Mouse (Mus musculus): ENCODE measurements around the gene Fgr. TPM values are rescaled to one million over a fixed set of nuclear protein-coding genes. Genes with fewer than 3 reads are reported as not detected.

The Fgr gene
- total and polyA plus RNA-seq, 3 experiments, result 0.04 to 0.24 (median 0.13) TPM

DNA sequence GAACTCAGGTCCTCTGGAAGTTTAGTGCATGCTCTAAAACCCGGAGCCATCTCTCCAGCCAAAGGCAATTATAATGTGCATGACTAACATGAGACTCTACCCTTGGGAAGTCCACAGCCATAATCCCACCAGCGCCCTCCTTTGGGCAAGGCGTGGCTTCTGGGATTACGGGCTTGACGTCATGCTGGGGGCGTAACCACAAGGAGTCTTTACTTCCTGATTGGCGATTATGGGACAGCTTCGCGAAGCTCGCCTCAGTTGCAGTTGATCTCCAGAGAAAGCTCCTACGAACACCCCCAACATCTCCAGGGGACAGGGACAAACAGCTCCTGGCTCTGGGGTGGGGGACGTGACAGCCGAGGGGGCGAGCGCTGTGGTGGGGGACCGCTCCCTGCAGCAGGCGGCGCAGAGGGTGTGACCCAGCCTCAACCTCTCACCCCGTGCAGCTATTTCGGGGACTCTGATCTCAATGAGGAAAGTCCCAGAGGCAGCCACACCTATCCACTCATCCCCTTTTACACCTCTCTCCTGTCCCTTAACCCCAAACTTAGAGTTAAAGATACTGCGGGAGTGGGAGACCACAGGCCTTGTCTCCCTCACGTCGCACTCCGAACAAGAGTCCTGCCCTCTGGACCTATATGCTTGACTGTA, 23.9 kb upstream of the Fgr start:
- Histone ChIP-seq H3K4me1 (ENCODE audit: control insufficient read depth in 1 of 2, insufficient read depth in 2 of 2) (peaks cover 5 to 69% of the 10 kb centered on the region in 2 experiments), H3K27me3 (replicated peaks) (no peaks in the 10 kb centered on the region)
- DNase-seq (ENCODE audit: extremely low read depth), result peak; percentile 75

DNA sequence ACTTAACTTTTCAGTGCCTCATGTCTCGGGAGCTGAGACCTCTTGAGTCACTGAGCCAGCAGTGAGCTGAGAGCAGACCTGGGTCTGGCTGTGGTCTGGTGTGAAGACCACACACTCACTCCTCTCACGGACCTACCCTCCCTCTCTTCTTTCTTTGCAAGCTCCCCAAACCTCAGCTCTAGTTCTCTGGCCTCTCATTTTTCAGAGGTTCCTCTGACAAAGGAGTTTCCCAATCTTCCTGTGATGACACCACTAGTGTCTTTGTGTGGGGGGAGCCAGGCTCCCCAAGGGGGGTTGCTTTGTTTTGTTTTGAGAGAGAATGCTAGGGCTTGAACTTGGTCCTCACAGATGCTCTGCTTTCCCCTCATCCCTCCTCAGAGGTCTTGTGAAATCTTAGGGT, 22.9 kb upstream of the Fgr start:
- dilution Hi-C loops (cut with MboI; ENCODE audit: extremely low pct_ligation_motif_present, extremely low pct_unique_long_range_greater_than_20kb, low sequenced_read_pairs), result no loop called here
- H3K27me3 ChIP-seq (replicated peaks), result no peaks in the 10 kb centered on the region
- in situ Hi-C loops (cut with MboI; ENCODE audit: low pct_ligation_motif_present, low pct_unique_long_range_greater_than_20kb, low sequenced_read_pairs), result loop anchor here (5.0 kb wide), 1 partner anchor 41 kb away; no protein-coding TSS in a partner anchor
- TF ChIP-seq ETS1 (conservative IDR thresholded peaks at IDR 0.05; ENCODE audit: low read depth, low read length) (no peak), MYC (IDR thresholded peaks at IDR 0.05; ENCODE audit: low read depth, low read length) (0 out of 2 replicates have a peak, but pooled peaks have one; percentile 32)
- no peaks in the 10 kb centered on the region for H3K79me2 ChIP-seq (replicated peaks; ENCODE audit: control insufficient read depth, extremely low read depth, insufficient read depth, poor library complexity, severe bottlenecking)
- peak overlapping the region in 1 of 3 experiments; percentile 46 for H3K4me3 ChIP-seq (replicated peaks in 1 of 3; ENCODE audit: low read depth in 2 of 3, low read length in 2 of 3, poor library complexity in 1 of 3)
- no peak overlapping the region for H3K27ac ChIP-seq (ENCODE audit: insufficient read depth, low read depth)
- H3K4me1 ChIP-seq (ENCODE audit: control insufficient read depth in 1 of 2, insufficient read depth in 2 of 2), result peaks cover 5 to 69% of the 10 kb centered on the region in 2 experiments
- H3K36me3 ChIP-seq (replicated peaks in 1 of 2; ENCODE audit: control insufficient read depth in 1 of 2, insufficient read depth in 1 of 2, low read length in 1 of 2), result no peaks in the 10 kb centered on the region
- no peak for DNase-seq (ENCODE audit: extremely low read depth)
- H3K9me3 ChIP-seq (replicated peaks; ENCODE audit: low read length), result no peaks in the 10 kb centered on the region
- peak overlapping the region; percentile 42; the same call in 1 of the 2 replicates for H3K4me2 ChIP-seq (ENCODE audit: insufficient read depth, low read depth, poor library complexity, severe bottlenecking)
- H3K9ac ChIP-seq (ENCODE audit: insufficient read depth, low read depth), result no peak overlapping the region

More for the DNA sequence above, 23.9 kb upstream of the Fgr start:
- Histone ChIP-seq H3K36me3 (replicated peaks in 1 of 2; ENCODE audit: control insufficient read depth in 1 of 2, insufficient read depth in 1 of 2, low read length in 1 of 2) (no peaks in the 10 kb centered on the region), H3K79me2 (replicated peaks; ENCODE audit: control insufficient read depth, extremely low read depth, insufficient read depth, poor library complexity, severe bottlenecking) (no peaks in the 10 kb centered on the region), H3K27ac (ENCODE audit: insufficient read depth, low read depth) (peak overlapping the region; percentile 46; the same call in 1 of the 2 replicates), H3K4me2 (ENCODE audit: insufficient read depth, low read depth, poor library complexity, severe bottlenecking) (peak overlapping the region; percentile 42; the same call in 1 of the 2 replicates), H3K9ac (ENCODE audit: insufficient read depth, low read depth) (no peak overlapping the region), H3K9me3 (replicated peaks; ENCODE audit: low read length) (no peaks in the 10 kb centered on the region), H3K4me3 (replicated peaks in 1 of 3; ENCODE audit: low read depth in 2 of 3, low read length in 2 of 3, poor library complexity in 1 of 3) (peak overlapping the region in 2 of 3 experiments; percentile 31 to 46)
- TF ChIP-seq RCOR1 (conservative IDR thresholded peaks at IDR 0.05; ENCODE audit: low read depth, low read length) (no peak), MEF2A (IDR thresholded peaks at IDR 0.05; ENCODE audit: borderline replicate concordance, low read depth, low read length) (peak; percentile 98), CTCF (conservative IDR thresholded peaks at IDR 0.05 in 1 of 2, IDR thresholded peaks at IDR 0.05 in 1 of 2; ENCODE audit: low read depth in 2 of 2, low read length in 2 of 2) (no peak), SMC3 (IDR thresholded peaks at IDR 0.05; ENCODE audit: low read depth, low read length) (no peak), ELF1 (IDR thresholded peaks at IDR 0.05; ENCODE audit: low read depth, low read length) (peak; percentile 49), HCFC1 (IDR thresholded peaks at IDR 0.05; ENCODE audit: low read depth, low read length) (no peak), POLR2AphosphoS2 (IDR thresholded peaks at IDR 0.05; ENCODE audit: low read depth, low read length) (no peak), MXI1 (IDR thresholded peaks at IDR 0.05; ENCODE audit: low read depth, low read length) (no peak), USF1 (IDR thresholded peaks at IDR 0.05; ENCODE audit: low read depth, low read length) (no peak), KAT2A (IDR thresholded peaks at IDR 0.05; ENCODE audit: insufficient replicate concordance, low read length) (no peak), JUND (conservative IDR thresholded peaks at IDR 0.05; ENCODE audit: low read depth, low read length) (peak; percentile 31; the same call in 1 of the 2 replicates), MYC (IDR thresholded peaks at IDR 0.05; ENCODE audit: low read depth, low read length) (peak; percentile 23; the same call in 1 of the 2 replicates), CHD2 (IDR thresholded peaks at IDR 0.05; ENCODE audit: low read length) (no peak), ZKSCAN1 (IDR thresholded peaks at IDR 0.05; ENCODE audit: borderline replicate concordance, low read depth, low read length) (no peak), BHLHE40 (IDR thresholded peaks at IDR 0.05; ENCODE audit: low read depth, low read length) (0 out of 2 replicates have a peak, but pooled peaks have one; percentile 36), ZC3H11A (IDR thresholded peaks at IDR 0.05; ENCODE audit: low read depth, low read length) (no peak), JUN (IDR thresholded peaks at IDR 0.05; ENCODE audit: insufficient read depth, low read depth, low read length) (peak; percentile 70), MAFK (IDR thresholded peaks at IDR 0.05; ENCODE audit: insufficient replicate concordance, low read length) (no peak), RAD21 (IDR thresholded peaks at IDR 0.05; ENCODE audit: low read depth, low read length) (no peak), MAX (IDR thresholded peaks at IDR 0.05; ENCODE audit: low read length) (no peak), NRF1 (IDR thresholded peaks at IDR 0.05; ENCODE audit: low read depth, low read length) (no peak), UBTF (IDR thresholded peaks at IDR 0.05; ENCODE audit: low read depth, low read length) (no peak), SIN3A (IDR thresholded peaks at IDR 0.05; ENCODE audit: low read length) (peak; percentile 58), USF2 (conservative IDR thresholded peaks at IDR 0.05; ENCODE audit: low read depth, low read length) (no peak), ZNF384 (IDR thresholded peaks at IDR 0.05; ENCODE audit: low read depth, low read length) (no peak), GABPA (IDR thresholded peaks at IDR 0.05; ENCODE audit: insufficient replicate concordance, low read depth, low read length) (no peak), IRF4 (IDR thresholded peaks at IDR 0.05; ENCODE audit: low read depth, low read length) (no peak), POLR2A (IDR thresholded peaks at IDR 0.05; ENCODE audit: low read depth, low read length) (peak; percentile 31; the same call in 1 of the 2 replicates), CHD1 (IDR thresholded peaks at IDR 0.05; ENCODE audit: low read depth, low read length) (no peak), PAX5 (IDR thresholded peaks at IDR 0.05; ENCODE audit: low read length) (no peak), MAZ (IDR thresholded peaks at IDR 0.05; ENCODE audit: low read depth, low read length) (no peak), TBP (conservative IDR thresholded peaks at IDR 0.05; ENCODE audit: low read depth, low read length) (0 out of 2 replicates have a peak, but pooled peaks have one; percentile 24), ETS1 (conservative IDR thresholded peaks at IDR 0.05; ENCODE audit: low read depth, low read length) (peak; percentile 44), TCF12 (IDR thresholded peaks at IDR 0.05; ENCODE audit: low read depth, low read length) (0 out of 2 replicates have a peak, but pooled peaks have one; percentile 33), EP300 (IDR thresholded peaks at IDR 0.05; ENCODE audit: low read length) (0 out of 2 replicates have a peak, but pooled peaks have one; percentile 31), ZMIZ1 (IDR thresholded peaks at IDR 0.05; ENCODE audit: low read depth, low read length) (0 out of 2 replicates have a peak, but pooled peaks have one; percentile 44), E2F4 (IDR thresholded peaks at IDR 0.05; ENCODE audit: insufficient replicate concordance, low read depth, low read length) (no peak), NELFE (IDR thresholded peaks at IDR 0.05; ENCODE audit: low read depth, low read length) (peak; percentile 21; the same call in 1 of the 2 replicates)
- dilution Hi-C loops (cut with MboI; ENCODE audit: extremely low pct_ligation_motif_present, extremely low pct_unique_long_range_greater_than_20kb, low sequenced_read_pairs) (no loop called here), in situ Hi-C loops (cut with MboI; ENCODE audit: low pct_ligation_motif_present, low pct_unique_long_range_greater_than_20kb, low sequenced_read_pairs) (loop anchor here (5.0 kb wide), 1 partner anchor 42 kb away; no protein-coding TSS in a partner anchor)
